Mouse (Mus musculus) neural tube, embryonic 11.5 days (tissue): ENCODE data around the gene Hcar1. TPM values are rescaled to one million over a fixed set of nuclear protein-coding genes. Genes with fewer than 3 reads are reported as not detected.

Source experiments
- ATAC-seq: fragments of 200-750 bp; cut with Nextera tagmentation; 2 replicates; pipeline ENCODE4 v1.8.0; 2017; ENCODE audit warnings: moderate number of reproducible peaks, mild to moderate bottlenecking, moderate TSS enrichment, moderate library complexity; ENCODE audit not compliant: insufficient read depth, low FRiP score, low TSS enrichment
- DNase-seq: peaks from one replicate; pipeline ENCODE4 v3.0.0-alpha.2; 2015; ENCODE audit warnings: low spot score
- H3K27ac ChIP-seq: fragments of 300-500 bp; sonication (generic); 2 replicates; pipeline ENCODE4 v1.5.1; 2014; ENCODE audit warnings: low read depth, mild to moderate bottlenecking, low read length
- H3K27me3 ChIP-seq: fragments of 300-500 bp; sonication (generic); 2 replicates; pipeline ENCODE4 v1.6.1; 2014; ENCODE audit warnings: mild to moderate bottlenecking, low read length, mixed read lengths; ENCODE audit not compliant: control insufficient read depth, insufficient read depth
- H3K36me3 ChIP-seq: fragments of 300-500 bp; sonication (generic); 2 replicates; pipeline ENCODE4 v1.6.1; 2014; ENCODE audit warnings: mild to moderate bottlenecking, low read length, moderate library complexity, mixed read lengths; ENCODE audit not compliant: control insufficient read depth, insufficient read depth
- H3K4me1 ChIP-seq: fragments of 300-500 bp; sonication (generic); 2 replicates; pipeline ENCODE4 v1.6.1; 2014; ENCODE audit warnings: low read length, mixed read lengths; ENCODE audit not compliant: control insufficient read depth, insufficient read depth
- H3K4me2 ChIP-seq: fragments of 300-500 bp; sonication (generic); 2 replicates; pipeline ENCODE4 v1.6.1; 2014; ENCODE audit warnings: low read depth, mild to moderate bottlenecking, moderate library complexity
- H3K4me3 ChIP-seq: fragments of 300-500 bp; sonication (generic); 2 replicates; pipeline ENCODE4 v1.5.1; 2014; ENCODE audit warnings: low read depth, low read length
- H3K9ac ChIP-seq: fragments of 300-500 bp; sonication (generic); 2 replicates; pipeline ENCODE4 v1.6.1; 2014; ENCODE audit warnings: mild to moderate bottlenecking, low read length
- H3K9me3 ChIP-seq: fragments of 300-500 bp; sonication (generic); 2 replicates; pipeline ENCODE4 v1.6.1; 2016; ENCODE audit warnings: low read length; ENCODE audit not compliant: control insufficient read depth
- WGBS: fragments of 180-500 bp; shearing (Covaris S2); extraction: QIAGEN DNeasy Blood & Tissue Kit; methylation state at CpG from one replicate; pipeline ENCODE4 v1.1.7; 2014; 5-methylcytosine and 5-hydroxymethylcytosine counted together
- polyA plus RNA-seq: library from polyadenylated mRNA; unstranded; fragments of >200 nt; fragmentation: Nextera tagmentation; extraction: Ambion mirVana; gene quantifications from 2 replicates; pipeline ENCODE4 v1.2.1, GENCODE M21; 2014

The Hcar1 gene
- polyA plus RNA-seq, 1 experiment from 2014 or later = not detected

- Histone ChIP-seq H3K9me3 (no peaks in the 10 kb centered on the region), H3K4me2 (no peak overlapping the region), H3K36me3 (no peaks in the 10 kb centered on the region), H3K27ac (no peak overlapping the region), H3K4me3 (no peak overlapping the region), H3K9ac (no peak overlapping the region), H3K27me3 (no peaks in the 10 kb centered on the region), H3K4me1 (no peaks in the 10 kb centered on the region)
- 86% methylated on average over 9 of the region's 9 CpGs for WGBS
- no peak for DNase-seq
- ATAC-seq = no peak
Measured at GRCm38 (mm10) chr5:123854511-123854910, 25.3 kb downstream of the Hcar1 start.

GRCm38 (mm10) chr5:123853877-123854504 lies 25.8 kb downstream of the Hcar1 start:
- H3K36me3 ChIP-seq = no peaks in the 10 kb centered on the region
- no peak overlapping the region for H3K4me3 ChIP-seq
- H3K4me2 ChIP-seq = no peak overlapping the region
- ATAC-seq (no peak), DNase-seq (no peak)
- 91% methylated on average over 11 of the region's 11 CpGs for WGBS
- H3K27me3 ChIP-seq = no peaks in the 10 kb centered on the region
- H3K27ac ChIP-seq = no peak overlapping the region
- H3K9ac ChIP-seq = no peak overlapping the region
- H3K4me1 ChIP-seq = no peaks in the 10 kb centered on the region
- no peaks in the 10 kb centered on the region for H3K9me3 ChIP-seq

- H3K36me3 ChIP-seq = no peaks in the 10 kb centered on the region
- ATAC-seq = no peak
Measured at GRCm38 (mm10) chr5:123851398-123851797, 28.4 kb downstream of the Hcar1 start.

GRCm38 (mm10) chr5:123844316-123844715 lies 35.5 kb downstream of the Hcar1 start:
- H3K36me3 ChIP-seq = no peaks in the 10 kb centered on the region
- H3K27ac ChIP-seq = no peak overlapping the region
- no peak overlapping the region for H3K4me2 ChIP-seq
- H3K4me3 ChIP-seq = no peak overlapping the region
- no peaks in the 10 kb centered on the region for H3K27me3 ChIP-seq
- H3K4me1 ChIP-seq = no peaks in the 10 kb centered on the region
- no peak overlapping the region for H3K9ac ChIP-seq
- DNase-seq (no peak), ATAC-seq (no peak)
- no peaks in the 10 kb centered on the region for H3K9me3 ChIP-seq
- WGBS = 94% methylated on average over 14 of the region's 14 CpGs

More at GRCm38 (mm10) chr5:123851398-123851797, 28.4 kb downstream of the Hcar1 start:
- H3K9me3 ChIP-seq = no peaks in the 10 kb centered on the region
- H3K27me3 ChIP-seq = no peaks in the 10 kb centered on the region
- no peak overlapping the region for H3K4me2 ChIP-seq
- H3K27ac ChIP-seq = no peak overlapping the region
- H3K4me3 ChIP-seq = no peak overlapping the region
- no peaks in the 10 kb centered on the region for H3K4me1 ChIP-seq
- no peak overlapping the region for H3K9ac ChIP-seq
- DNase-seq = no peak
- 64% methylated on average over 2 of the region's 2 CpGs for WGBS

- WGBS = 52% methylated on average over 4 of the region's 4 CpGs
- no peak overlapping the region for H3K4me2 ChIP-seq
- no peaks in the 10 kb centered on the region for H3K4me1 ChIP-seq
- H3K4me3 ChIP-seq = no peak overlapping the region
- no peaks in the 10 kb centered on the region for H3K9me3 ChIP-seq
- ATAC-seq = no peak
- no peak overlapping the region for H3K9ac ChIP-seq
- no peak overlapping the region for H3K27ac ChIP-seq
- H3K27me3 ChIP-seq = no peaks in the 10 kb centered on the region
- DNase-seq = no peak
- H3K36me3 ChIP-seq = no peaks in the 10 kb centered on the region
Measured at GRCm38 (mm10) chr5:123843816-123844215, 36.0 kb downstream of the Hcar1 start.

- H3K9me3 ChIP-seq = no peaks in the 10 kb centered on the region
- DNase-seq = no peak
- WGBS = 87% methylated on average over 3 of the region's 3 CpGs
- no peaks in the 10 kb centered on the region for H3K36me3 ChIP-seq
- H3K9ac ChIP-seq = no peak overlapping the region
- no peak overlapping the region for H3K4me2 ChIP-seq
- no peak overlapping the region for H3K27ac ChIP-seq
- H3K4me3 ChIP-seq = no peak overlapping the region
- no peak for ATAC-seq
- H3K27me3 ChIP-seq = no peaks in the 10 kb centered on the region
- no peaks in the 10 kb centered on the region for H3K4me1 ChIP-seq
Measured at GRCm38 (mm10) chr5:123842935-123843282, 36.9 kb downstream of the Hcar1 start.

- H3K4me2 ChIP-seq = no peak overlapping the region
- no peak overlapping the region for H3K4me3 ChIP-seq
- no peaks in the 10 kb centered on the region for H3K27me3 ChIP-seq
- H3K9ac ChIP-seq = no peak overlapping the region
- H3K9me3 ChIP-seq = no peaks in the 10 kb centered on the region
- no peaks in the 10 kb centered on the region for H3K36me3 ChIP-seq
- no peak overlapping the region for H3K27ac ChIP-seq
- H3K4me1 ChIP-seq = no peaks in the 10 kb centered on the region
- DNase-seq (no peak), ATAC-seq (no peak)
- WGBS = 70% methylated on average over 11 of the region's 11 CpGs
Measured at GRCm38 (mm10) chr5:123842221-123842934, 37.4 kb downstream of the Hcar1 start.

- Histone ChIP-seq H3K27me3 (no peaks in the 10 kb centered on the region), H3K4me2 (no peak overlapping the region), H3K9me3 (no peaks in the 10 kb centered on the region), H3K4me1 (no peaks in the 10 kb centered on the region), H3K27ac (no peak overlapping the region), H3K4me3 (no peak overlapping the region), H3K9ac (no peak overlapping the region), H3K36me3 (no peaks in the 10 kb centered on the region)
- DNase-seq (no peak), ATAC-seq (no peak)
- 51% methylated on average over 4 of the region's 4 CpGs for WGBS
Measured at GRCm38 (mm10) chr5:123837371-123837770, 42.4 kb downstream of the Hcar1 start.

GRCm38 (mm10) chr5:123834836-123835235 lies 45.0 kb downstream of the Hcar1 start:
- Histone ChIP-seq H3K4me2 (no peak overlapping the region), H3K27me3 (no peaks in the 10 kb centered on the region), H3K9me3 (no peaks in the 10 kb centered on the region), H3K36me3 (no peaks in the 10 kb centered on the region), H3K9ac (no peak overlapping the region), H3K27ac (no peak overlapping the region), H3K4me3 (no peak overlapping the region), H3K4me1 (no peaks in the 10 kb centered on the region)
- ATAC-seq (no peak), DNase-seq (no peak)
- 85% methylated on average over 3 of the region's 3 CpGs for WGBS
